Comparison of ENCODE assay signal across 13 mouse cellular contexts in the genomic region with DNA sequence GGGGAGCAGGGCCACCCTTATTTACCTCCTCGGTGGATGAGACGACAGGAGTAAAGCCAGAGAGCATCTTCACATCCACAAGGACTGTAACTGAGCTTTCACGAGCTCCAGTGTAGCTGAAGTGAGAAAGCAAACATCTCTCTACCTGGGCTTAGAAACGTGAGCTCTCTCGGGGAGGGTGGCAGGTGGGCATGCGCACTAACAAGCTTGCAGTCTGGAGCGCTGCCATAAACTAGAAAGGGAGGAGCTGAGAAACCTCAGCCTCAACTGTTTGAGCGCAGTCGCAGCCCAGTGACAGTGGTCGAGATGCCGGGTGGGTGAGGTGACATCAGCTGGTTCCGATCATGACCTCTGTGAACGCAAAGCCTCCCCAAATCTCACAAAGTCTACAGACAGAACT. TPM values are rescaled to one million over a fixed set of nuclear protein-coding genes. Genes with fewer than 3 reads are reported as not detected.
DNase-seq lines count a peak whose midpoint lies in the region; ATAC-seq and TF ChIP-seq lines count a peak whose summit lies in the region.
"Had no signal": no experiment of that assay in that cellular context is flagged by ENCODE, and none has a peak within 500 bp of the region (broad histone marks: within the 10 kb centered on the region; RNA-seq: fewer than 3 reads in every experiment).

No protein-coding gene starts in this region.

- WGBS in lung, postnatal 0 days, result 44% methylated on average over 13 of the region's 13 CpGs
- whole genome bisulfite sequencing in stomach, embryonic 16.5 days, result 62% methylated on average over 13 of the region's 13 CpGs

- no peak for TF ChIP-seq CTCF in lung, postnatal 0 days (IDR thresholded peaks at IDR 0.05)

- no peaks in the 10 kb centered on the region for H3K27me3 ChIP-seq in lung, postnatal 0 days (replicated peaks; ENCODE audit: insufficient read depth, low read length)
- no peaks in the 10 kb centered on the region for H3K27me3 ChIP-seq in stomach, embryonic 16.5 days (ENCODE audit: control insufficient read depth, insufficient read depth, low read length)
- H3K27me3 ChIP-seq: embryonic facial prominence, embryonic 12.5 days; neural tube, embryonic 13.5 days had no signal

- H3K4me3 ChIP-seq in lung, postnatal 0 days (ENCODE audit: low read depth, low read length), result no peak overlapping the region
- no peak overlapping the region for H3K4me3 ChIP-seq in stomach, embryonic 16.5 days (replicated peaks; ENCODE audit: low read length)
- H3K4me3 ChIP-seq: embryonic facial prominence, embryonic 12.5 days; midbrain, embryonic 10.5 days; neural tube, embryonic 13.5 days had no signal

- TF ChIP-seq EP300 in lung, postnatal 0 days (IDR thresholded peaks at IDR 0.05), result no peak

- no peak for ATAC-seq in lung, postnatal 0 days
- no peak for ATAC-seq in stomach, embryonic 16.5 days (ENCODE audit: insufficient read depth, low FRiP score)

- peak; percentile 2 to 13 for DNase-seq in cerebellum, postnatal 14 days
- no peak for DNase-seq in cerebellum, adult 11-12 months
- peak; percentile 17 for DNase-seq in urinary bladder, postnatal 14 days (ENCODE audit: low spot score)
- no peak for DNase-seq in urinary bladder, postnatal 4 days (ENCODE audit: low spot score in 2 of 2)
- DNase-seq in lung, postnatal 0 days (ENCODE audit: low spot score), result peak; percentile 68
- DNase-seq in spleen, postnatal 14 days (ENCODE audit: low spot score in 2 of 2), result no peak
- no peak for DNase-seq in gastrocnemius, postnatal 36 days

- H3K9me3 ChIP-seq in lung, postnatal 0 days (ENCODE audit: low read length), result no peaks in the 10 kb centered on the region
- no peaks in the 10 kb centered on the region for H3K9me3 ChIP-seq in stomach, embryonic 16.5 days (replicated peaks; ENCODE audit: control insufficient read depth, low read length)
- H3K9me3 ChIP-seq: embryonic facial prominence, embryonic 12.5 days; midbrain, embryonic 10.5 days; neural tube, embryonic 13.5 days had no signal

- H3K4me1 ChIP-seq in lung, postnatal 0 days (ENCODE audit: insufficient read depth, low read depth, low read length), result no peaks in the 10 kb centered on the region
- no peaks in the 10 kb centered on the region for H3K4me1 ChIP-seq in stomach, embryonic 16.5 days (ENCODE audit: control insufficient read depth, insufficient read depth, low read length)
- H3K4me1 ChIP-seq: midbrain, embryonic 10.5 days; neural tube, embryonic 13.5 days had no signal

- H3K36me3 ChIP-seq in lung, postnatal 0 days (ENCODE audit: insufficient read depth, low read length), result no peaks in the 10 kb centered on the region
- H3K36me3 ChIP-seq in stomach, embryonic 16.5 days (ENCODE audit: control insufficient read depth, insufficient read depth, low read length), result no peaks in the 10 kb centered on the region
- H3K36me3 ChIP-seq: embryonic facial prominence, embryonic 12.5 days; midbrain, embryonic 10.5 days; neural tube, embryonic 13.5 days had no signal

- no peak overlapping the region for H3K9ac ChIP-seq in lung, postnatal 0 days (replicated peaks; ENCODE audit: low read depth)
- H3K9ac ChIP-seq in stomach, embryonic 16.5 days (ENCODE audit: low read length), result no peak overlapping the region
- H3K9ac ChIP-seq: embryonic facial prominence, embryonic 12.5 days; neural tube, embryonic 13.5 days had no signal

- intact Hi-C loops in gastrocnemius, postnatal 36 days (cut with DNase I), result no loop called here

- no peak overlapping the region for H3K4me2 ChIP-seq in lung, postnatal 0 days (replicated peaks; ENCODE audit: low read depth, low read length)
- peak overlapping the region; percentile 16; the same call in 1 of the 2 replicates for H3K4me2 ChIP-seq in stomach, embryonic 16.5 days (ENCODE audit: low read depth, low read length)
- H3K4me2 ChIP-seq: embryonic facial prominence, embryonic 12.5 days; neural tube, embryonic 13.5 days had no signal

- no peak overlapping the region for H3K27ac ChIP-seq in lung, postnatal 0 days (ENCODE audit: low read length)
- no peak overlapping the region for H3K27ac ChIP-seq in stomach, embryonic 16.5 days (ENCODE audit: low read length)
- H3K27ac ChIP-seq: embryonic facial prominence, embryonic 12.5 days; midbrain, embryonic 10.5 days; neural tube, embryonic 13.5 days had no signal

RNA-seq across cellular contexts. Expression of a gene that starts 16.7 kb away (rescaled TPM):
- 0.14 and 0.35 TPM in 2 replicates for polyA plus RNA-seq in lung, postnatal 0 days (2015; fragmentation: Nextera tagmentation; extraction: Ambion mirVana)
- polyA plus RNA-seq in stomach, embryonic 16.5 days (2015; fragmentation: Nextera tagmentation; extraction: Ambion mirVana), result 10.9 and 15.0 TPM in 2 replicates
- under 1 TPM in 1 of 2 experiments, not detected in 1; 0.41 TPM for total RNA-seq in gastrocnemius, postnatal 36 days (2021)
- total RNA-seq: layer of hippocampus, postnatal 25 days had no signal
- polyA plus RNA-seq: embryonic facial prominence, embryonic 12.5 days; midbrain, embryonic 10.5 days had no signal

RNA-seq across cellular contexts. Expression of a gene that starts 38.2 kb away (rescaled TPM):
- polyA plus RNA-seq in lung, postnatal 0 days (2015; fragmentation: Nextera tagmentation; extraction: Ambion mirVana), result 10.1 and 10.8 TPM in 2 replicates
- 2.7 and 3.6 TPM in 2 replicates for polyA plus RNA-seq in stomach, embryonic 16.5 days (2015; fragmentation: Nextera tagmentation; extraction: Ambion mirVana)
- not detected for total RNA-seq in gastrocnemius, postnatal 36 days (2021)
- total RNA-seq: heart, postnatal 25 days had no signal
- polyA plus RNA-seq: midbrain, embryonic 10.5 days had no signal

Comparison
In these comparisons a context has a peak if more than half of its experiments do, and no peak if none do; other contexts are left out.
1. DNase-seq: peak in cerebellum, postnatal 14 days (2 of 2), urinary bladder, postnatal 14 days (single experiment) and lung, postnatal 0 days (single experiment); none in cerebellum, adult 11-12 months (single experiment), urinary bladder, postnatal 4 days (0 of 2), spleen, postnatal 14 days (0 of 2) and gastrocnemius, postnatal 36 days (0 of 2).